Mouse (Mus musculus) liver, embryonic 11.5 days (tissue): Measurements from ENCODE around the gene Ski. TPM values are rescaled to one million over a fixed set of nuclear protein-coding genes. Genes with fewer than 3 reads are reported as not detected.

Experiments used
- ATAC-seq: fragments of 200-750 bp; cut with Nextera tagmentation; replicated peaks from 2 replicates; pipeline ENCODE4 v1.8.0; 2017; ENCODE audit warnings: moderate number of reproducible peaks, mild to moderate bottlenecking, moderate TSS enrichment, moderate library complexity; ENCODE audit not compliant: low FRiP score
- DNase-seq: peaks from one replicate; pipeline ENCODE4 v3.0.0-alpha.2; 2017; ENCODE audit warnings: low spot score
- H3K27ac ChIP-seq: fragments of 300-500 bp; sonication (generic); 2 replicates; pipeline ENCODE4 v1.5.1; 2014; ENCODE audit warnings: mild to moderate bottlenecking, low read depth, low read length, control low read depth
- H3K27me3 ChIP-seq: fragments of 300-500 bp; sonication (generic); replicated peaks from 2 replicates; pipeline ENCODE4 v1.6.1; 2014; ENCODE audit warnings: low read length, mixed read lengths; ENCODE audit not compliant: control insufficient read depth, insufficient read depth
- H3K36me3 ChIP-seq: fragments of 300-500 bp; sonication (generic); 2 replicates; pipeline ENCODE4 v1.6.1; 2014; ENCODE audit warnings: mild to moderate bottlenecking, low read length, moderate library complexity, mixed read lengths; ENCODE audit not compliant: control insufficient read depth, insufficient read depth
- H3K4me1 ChIP-seq: fragments of 300-500 bp; sonication (generic); replicated peaks from 2 replicates; pipeline ENCODE4 v1.6.1; 2014; ENCODE audit warnings: low read length, mixed read lengths; ENCODE audit not compliant: control insufficient read depth, insufficient read depth
- H3K4me2 ChIP-seq: fragments of 300-500 bp; sonication (generic); 2 replicates; pipeline ENCODE4 v1.6.1; 2014; ENCODE audit warnings: mild to moderate bottlenecking, control low read depth, moderate library complexity
- H3K4me3 ChIP-seq: fragments of 300-500 bp; sonication (generic); 2 replicates; pipeline ENCODE4 v1.5.1; 2014; ENCODE audit warnings: low read depth, low read length, control low read depth
- H3K9ac ChIP-seq: fragments of 300-500 bp; sonication (generic); 2 replicates; pipeline ENCODE4 v1.6.1; 2014; ENCODE audit warnings: low read depth, low read length, control low read depth
- H3K9me3 ChIP-seq: fragments of 300-500 bp; sonication (generic); 2 replicates; pipeline ENCODE4 v1.6.1; 2016; ENCODE audit warnings: low read length, inconsistent platforms, mixed read lengths; ENCODE audit not compliant: control insufficient read depth
- WGBS: fragments of 180-500 bp; shearing (Covaris S2); extraction: QIAGEN DNeasy Blood & Tissue Kit; methylation state at CpG from one replicate; pipeline ENCODE4 v1.1.7; 2014; 5-methylcytosine and 5-hydroxymethylcytosine counted together
- polyA plus RNA-seq: library from polyadenylated mRNA; unstranded; fragments of >200 nt; fragmentation: Nextera tagmentation; extraction: Ambion mirVana; gene quantifications from 2 replicates; pipeline ENCODE4 v1.2.1, GENCODE M21; 2014

Gene Ski
- polyA plus RNA-seq, 1 experiment from 2014 or later, result 9.8 TPM

DNA sequence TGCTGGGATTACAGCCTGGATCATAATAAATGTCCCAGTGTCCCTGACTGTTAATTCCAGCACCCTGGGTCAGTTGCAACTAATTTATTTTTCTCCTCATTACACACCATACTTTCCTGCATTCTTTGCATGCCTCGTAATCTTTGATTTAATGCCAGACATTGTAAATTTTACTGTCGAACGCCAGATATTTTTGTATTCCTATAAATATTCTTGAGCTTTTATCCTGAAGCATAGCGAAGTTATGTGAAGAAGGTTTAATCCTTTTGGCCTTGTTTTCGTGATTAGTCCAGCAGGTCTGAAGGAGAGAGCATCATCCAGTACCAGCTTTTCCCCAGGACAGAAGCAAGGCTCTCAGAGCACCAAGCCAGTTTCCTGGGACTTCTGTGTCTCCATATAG is 112.9 kb downstream of the Ski start:
- no peak overlapping the region for H3K9ac ChIP-seq
- WGBS, result 75% methylated on average over 5 of the region's 5 CpGs

DNA sequence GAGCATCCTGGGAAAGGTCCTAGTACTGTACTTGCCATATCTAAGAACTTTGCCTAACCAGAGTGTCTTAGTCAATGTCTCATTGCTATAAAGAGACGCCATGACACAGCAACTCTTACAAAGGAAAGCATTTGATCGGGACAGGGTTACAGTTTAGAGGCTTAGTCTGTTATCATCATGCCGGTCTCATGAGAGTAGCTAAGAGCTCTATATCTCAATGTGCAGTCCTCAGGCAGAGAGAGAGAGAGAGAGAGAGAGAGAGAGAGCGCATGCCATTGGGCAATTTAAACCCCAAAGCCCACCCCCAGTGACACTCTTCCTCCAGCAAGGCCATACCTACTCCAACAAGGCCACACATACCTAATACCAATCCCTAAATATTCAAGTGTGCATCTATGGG is 114.5 kb downstream of the Ski start:
- ATAC-seq (peak; percentile 86), DNase-seq (no peak)
- Histone ChIP-seq H3K9ac (no peak overlapping the region), H3K4me3 (no peak overlapping the region), H3K36me3 (no peaks in the 10 kb centered on the region), H3K4me2 (no peak overlapping the region), H3K4me1 (0 out of 2 replicates have a peak, but pooled peaks cover 2% of the 10 kb centered on the region), H3K27ac (peak overlapping the region; percentile 59), H3K27me3 (no peaks in the 10 kb centered on the region), H3K9me3 (no peaks in the 10 kb centered on the region)
- 62% methylated on average over 4 of the region's 4 CpGs for WGBS

More for the DNA sequence above, 112.9 kb downstream of the Ski start:
- ATAC-seq, result no peak
- Histone ChIP-seq H3K4me1 (0 out of 2 replicates have a peak, but pooled peaks cover 2% of the 10 kb centered on the region), H3K9me3 (no peaks in the 10 kb centered on the region), H3K27ac (no peak overlapping the region), H3K36me3 (no peaks in the 10 kb centered on the region), H3K4me3 (no peak overlapping the region), H3K4me2 (no peak overlapping the region), H3K27me3 (no peaks in the 10 kb centered on the region)
- DNase-seq, result no peak

Other genes with a start within 250 kb of the Ski start
- gene Plch2, start 165.8 kb downstream of the Ski start, polyA plus RNA-seq, result 0.12 and 0.43 TPM in 2 replicates
- gene Pex10, start 155.6 kb downstream of the Ski start, polyA plus RNA-seq, result 7.2 and 9.0 TPM in 2 replicates
- 163 and 168 TPM in 2 replicates for gene Rer1, start 136.2 kb downstream of the Ski start, polyA plus RNA-seq
- 3.4 and 3.5 TPM in 2 replicates for gene Morn1, start 136.0 kb downstream of the Ski start, polyA plus RNA-seq
- gene Faap20, start 27.2 kb upstream of the Ski start, polyA plus RNA-seq, result 50.1 and 55.0 TPM in 2 replicates
- gene Prkcz, start 138.8 kb upstream of the Ski start, polyA plus RNA-seq, result 5.1 and 6.8 TPM in 2 replicates
- not detected in 2 replicates for gene Gabrd, start 175.5 kb upstream of the Ski start, polyA plus RNA-seq
- 0.90 and 1.1 TPM in 2 replicates for gene Cfap74, start 186.6 kb upstream of the Ski start, polyA plus RNA-seq
- gene Tmem52, start 246.5 kb upstream of the Ski start, polyA plus RNA-seq, result not detected in 2 replicates